Mouse (Mus musculus) ES-E14 (cell line): ENCODE results near the gene Glis2. TPM values are rescaled to one million over a fixed set of nuclear protein-coding genes. Genes with fewer than 3 reads are reported as not detected.
A peak's percentile ranks its signal among the peaks of the same experiment; 100 is the strongest.

ENCODE experiments used
- DNase-seq: peaks from one replicate; pipeline ENCODE4 v3.0.0-alpha.2; 2013; ENCODE audit warnings: low read depth, low spot score
- H3K27ac ChIP-seq: 2 replicates; pipeline ENCODE4 v1.5.1; 2012; ENCODE audit warnings: low read depth, mild to moderate bottlenecking, low read length, moderate library complexity, mixed read lengths; ENCODE audit not compliant: poor library complexity, insufficient read depth, severe bottlenecking
- H3K36me3 ChIP-seq: 2 replicates; pipeline ENCODE4 v1.6.1; 2012; ENCODE audit warnings: mild to moderate bottlenecking, low read length, moderate library complexity, mixed read lengths; ENCODE audit not compliant: control insufficient read depth, poor library complexity, insufficient read depth, severe bottlenecking
- H3K4me1 ChIP-seq, 2 experiments: fragments of 150-350 bp in 1 of 2; sonication (generic) in 1 of 2; 2 replicates each; pipeline ENCODE4 v1.6.1; 2012; ENCODE audit warnings: low read length in 2 of 2, mild to moderate bottlenecking in 1 of 2, mixed read lengths in 1 of 2; ENCODE audit not compliant: control insufficient read depth in 2 of 2, insufficient read depth in 2 of 2, poor library complexity in 1 of 2
- H3K4me3 ChIP-seq, 2 experiments: fragments of 150-350 bp in 1 of 2; sonication (generic) in 1 of 2; 2 replicates each; pipeline ENCODE4 v1.5.1; 2012; ENCODE audit warnings: low read length in 2 of 2, low read depth in 1 of 2, mild to moderate bottlenecking in 1 of 2, mixed read lengths in 1 of 2; ENCODE audit not compliant: insufficient read depth in 1 of 2, poor library complexity in 1 of 2, severe bottlenecking in 1 of 2
- H3K9ac ChIP-seq: 2 replicates; pipeline ENCODE4 v1.6.1; 2012; ENCODE audit warnings: low read depth, mild to moderate bottlenecking, low read length, mixed read lengths; ENCODE audit not compliant: poor library complexity, insufficient read depth, severe bottlenecking
- H3K9me3 ChIP-seq: fragments of 150-350 bp; sonication (generic); 2 replicates; pipeline ENCODE4 v1.6.1; 2012; ENCODE audit warnings: low read depth, mild to moderate bottlenecking, low read length; ENCODE audit not compliant: control insufficient read depth, insufficient read depth
- CHD2 ChIP-seq: IDR thresholded peaks from 2 replicates; pipeline ENCODE4 v1.6.1; 2014; ENCODE audit warnings: mild to moderate bottlenecking, low read depth, low read length, inconsistent platforms
- HCFC1 ChIP-seq: IDR thresholded peaks from 2 replicates; pipeline ENCODE4 v1.6.1; 2012; ENCODE audit warnings: low read length, inconsistent platforms, borderline replicate concordance; ENCODE audit not compliant: insufficient read depth
- MAFK ChIP-seq: IDR thresholded peaks from 2 replicates; pipeline ENCODE4 v1.6.1; 2014; ENCODE audit warnings: mild to moderate bottlenecking, low read depth, low read length, inconsistent platforms; ENCODE audit not compliant: insufficient read depth
- ZC3H11A ChIP-seq: IDR thresholded peaks from 2 replicates; pipeline ENCODE4 v1.6.1; 2012; ENCODE audit warnings: low read depth, mild to moderate bottlenecking, inconsistent platforms, low read length, borderline replicate concordance
- ZNF384 ChIP-seq: IDR thresholded peaks from 2 replicates; pipeline ENCODE4 v1.6.1; 2012; ENCODE audit warnings: low read depth, low read length, inconsistent platforms
- in situ Hi-C, 2 experiments: fragments of 600-800 bp; cut with MboI; formaldehyde crosslinking; loops; one replicate each; pipeline ENCODE4 v1.15.1; 2025; ENCODE audit warnings: low sequenced_read_pairs in 2 of 2, inconsistent platforms in 1 of 2; ENCODE audit not compliant: unreplicated experiment in 2 of 2
- total RNA-seq: library from RNA; depleted of rRNA; stranded (reverse); fragments of 300-350 nt; gene quantifications from 2 replicates; pipeline ENCODE4 v1.2.3, GENCODE M21; 2012

Glis2 gene
- total RNA-seq, 1 experiment = 18.2 TPM

GRCm38 (mm10) chr16:4648416-4649023, 54.0 kb downstream of the Glis2 start:
- peak overlapping the region; percentile 12; the same call in 1 of the 2 replicates for H3K9ac ChIP-seq
- H3K27ac ChIP-seq = no peak overlapping the region
- in situ Hi-C loops = no loop called here
- H3K9me3 ChIP-seq = no peaks in the 10 kb centered on the region
- peaks cover 8% of the 10 kb centered on the region; the same call in 1 of the 2 replicates for H3K36me3 ChIP-seq
- DNase-seq = no peak
- H3K4me1 ChIP-seq = peaks cover 0 to 12% of the 10 kb centered on the region in 2 experiments; a peak in 1 of 4 replicates
- peak overlapping the region; percentile 1 to 19; a peak in 3 of 4 replicates for H3K4me3 ChIP-seq
- TF ChIP-seq MAFK = no peak
- TF ChIP-seq HCFC1 = 0 out of 2 replicates have a peak, but pooled peaks have one; percentile 22

GRCm38 (mm10) chr16:4649211-4649610, 54.7 kb downstream of the Glis2 start:
- no peak overlapping the region for H3K27ac ChIP-seq
- peaks cover 8% of the 10 kb centered on the region; the same call in 1 of the 2 replicates for H3K36me3 ChIP-seq
- H3K4me3 ChIP-seq = 0 out of 4 replicates have a peak overlapping the region, but pooled peaks of 1 of the 2 experiments have one; percentile 19
- H3K4me1 ChIP-seq = peaks cover 0 to 12% of the 10 kb centered on the region in 2 experiments; a peak in 1 of 4 replicates
- DNase-seq = no peak
- TF ChIP-seq MAFK = no peak
- TF ChIP-seq HCFC1 = no peak
- TF ChIP-seq ZNF384 = no peak
- no peak for TF ChIP-seq CHD2
- no peak for TF ChIP-seq ZC3H11A
- H3K9me3 ChIP-seq = no peaks in the 10 kb centered on the region
- in situ Hi-C loops = no loop called here
- no peak overlapping the region for H3K9ac ChIP-seq

DNA sequence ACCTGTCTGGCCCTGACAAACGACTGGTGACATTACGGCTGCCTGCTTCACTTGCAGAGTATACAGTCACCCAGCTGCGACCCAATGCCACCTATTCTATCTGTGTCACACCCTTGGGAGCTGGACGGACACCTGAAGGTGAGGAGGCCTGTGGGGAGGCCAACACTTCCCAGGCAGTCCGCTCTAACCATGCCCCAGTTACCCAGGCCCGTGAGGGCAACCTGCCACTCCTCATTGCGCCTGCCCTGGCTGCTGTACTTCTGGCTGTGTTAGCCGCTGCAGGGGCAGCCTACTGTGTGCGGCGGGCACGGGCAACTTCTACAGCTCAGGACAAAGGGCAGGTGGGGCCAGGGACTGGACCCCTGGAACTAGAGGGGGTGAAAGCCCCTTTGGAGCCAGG, 55.2 kb downstream of the Glis2 start:
- Histone ChIP-seq H3K36me3 (peaks cover 8% of the 10 kb centered on the region; the same call in 1 of the 2 replicates), H3K4me3 (peak overlapping the region; percentile 21 to 28; a peak in 1 of 4 replicates), H3K4me1 (peaks cover 0 to 12% of the 10 kb centered on the region in 2 experiments; a peak in 1 of 4 replicates), H3K27ac (no peak overlapping the region), H3K9me3 (no peaks in the 10 kb centered on the region), H3K9ac (no peak overlapping the region)
- in situ Hi-C loops = no loop called here
- no peak for TF ChIP-seq MAFK
- TF ChIP-seq CHD2 = no peak
- no peak for TF ChIP-seq HCFC1
- TF ChIP-seq ZC3H11A = no peak
- no peak for TF ChIP-seq ZNF384
- no peak for DNase-seq

GRCm38 (mm10) chr16:4650161-4650560, 55.6 kb downstream of the Glis2 start:
- no peak for DNase-seq
- H3K9ac ChIP-seq = no peak overlapping the region; the same call in 1 of the 2 replicates

More at GRCm38 (mm10) chr16:4650161-4650560, 55.6 kb downstream of the Glis2 start:
- Histone ChIP-seq H3K4me3 (0 out of 4 replicates have a peak overlapping the region, but pooled peaks of 1 of the 2 experiments have one; percentile 28), H3K27ac (no peak overlapping the region), H3K4me1 (peaks cover 0 to 12% of the 10 kb centered on the region in 2 experiments; a peak in 1 of 4 replicates), H3K36me3 (peaks cover 11% of the 10 kb centered on the region; the same call in 1 of the 2 replicates), H3K9me3 (no peaks in the 10 kb centered on the region)
- in situ Hi-C loops = no loop called here
- no peak for TF ChIP-seq ZC3H11A
- no peak for TF ChIP-seq ZNF384
- TF ChIP-seq CHD2 = no peak
